Mouse (Mus musculus) bone marrow macrophage, adult 2 months (primary cell): ENCODE results near the gene Gpr37l1. TPM values are rescaled to one million over a fixed set of nuclear protein-coding genes. Genes with fewer than 3 reads are reported as not detected.

Experiments
- H3K27ac ChIP-seq: 2 replicates; pipeline ENCODE4 v1.5.1; 2012; ENCODE audit warnings: low read depth, low read length; ENCODE audit not compliant: insufficient read depth
- H3K4me1 ChIP-seq: 2 replicates; pipeline ENCODE4 v1.6.1; 2012; ENCODE audit warnings: low read length; ENCODE audit not compliant: control insufficient read depth, insufficient read depth
- H3K4me3 ChIP-seq: 2 replicates; pipeline ENCODE4 v1.5.1; 2012; ENCODE audit warnings: mild to moderate bottlenecking, low read length, moderate library complexity; ENCODE audit not compliant: insufficient read depth
- CTCF ChIP-seq: IDR thresholded peaks from 2 replicates; pipeline ENCODE4 v1.5.1; 2012; ENCODE audit warnings: low read depth, mild to moderate bottlenecking, low read length, moderate library complexity
- POLR2A ChIP-seq: IDR thresholded peaks from 2 replicates; pipeline ENCODE4 v1.6.1; 2012; ENCODE audit warnings: mild to moderate bottlenecking, low read depth, low read length, borderline replicate concordance
- polyA plus RNA-seq: library from polyadenylated mRNA; stranded (reverse); fragments of >200 nt; gene quantifications from 2 replicates; pipeline ENCODE4 v1.2.4, GENCODE M21; 2012; ENCODE audit not compliant: missing spikeins, insufficient read depth, insufficient read length

Gpr37l1 gene
- polyA plus RNA-seq, 1 experiment = not detected

GRCm38 (mm10) chr1:135183448-135183847 lies 16.0 kb upstream of the Gpr37l1 start:
- Histone ChIP-seq H3K4me3 (no peak overlapping the region), H3K4me1 (no peaks in the 10 kb centered on the region), H3K27ac (no peak overlapping the region)
- TF ChIP-seq CTCF (no peak), POLR2A (no peak)

GRCm38 (mm10) chr1:135182975-135183374 lies 15.5 kb upstream of the Gpr37l1 start:
- Histone ChIP-seq H3K4me1 (no peaks in the 10 kb centered on the region), H3K4me3 (no peak overlapping the region), H3K27ac (no peak overlapping the region)
- no peak for TF ChIP-seq POLR2A
- no peak for TF ChIP-seq CTCF

GRCm38 (mm10) chr1:135181880-135182623 lies 14.6 kb upstream of the Gpr37l1 start:
- Histone ChIP-seq H3K4me1 (no peaks in the 10 kb centered on the region), H3K27ac (no peak overlapping the region), H3K4me3 (no peak overlapping the region)
- no peak for TF ChIP-seq POLR2A

- H3K4me3 ChIP-seq = no peak overlapping the region
- no peak overlapping the region for H3K27ac ChIP-seq
- H3K4me1 ChIP-seq = no peaks in the 10 kb centered on the region
- TF ChIP-seq POLR2A (no peak), CTCF (no peak)
Observed at GRCm38 (mm10) chr1:135181275-135181674, 13.8 kb upstream of the Gpr37l1 start.

GRCm38 (mm10) chr1:135180830-135181229 lies 13.3 kb upstream of the Gpr37l1 start:
- Histone ChIP-seq H3K4me3 (no peak overlapping the region), H3K27ac (no peak overlapping the region), H3K4me1 (no peaks in the 10 kb centered on the region)
- TF ChIP-seq CTCF (no peak), POLR2A (no peak)

- TF ChIP-seq POLR2A (no peak), CTCF (no peak)
- Histone ChIP-seq H3K4me3 (no peak overlapping the region), H3K4me1 (no peaks in the 10 kb centered on the region), H3K27ac (no peak overlapping the region)
Observed at GRCm38 (mm10) chr1:135178863-135179262, 11.4 kb upstream of the Gpr37l1 start.

GRCm38 (mm10) chr1:135177724-135178123 lies 10.2 kb upstream of the Gpr37l1 start:
- no peak for TF ChIP-seq POLR2A
- TF ChIP-seq CTCF = no peak
- Histone ChIP-seq H3K4me3 (no peak overlapping the region), H3K27ac (no peak overlapping the region), H3K4me1 (no peaks in the 10 kb centered on the region)

- Histone ChIP-seq H3K4me3 (no peak overlapping the region), H3K27ac (no peak overlapping the region), H3K4me1 (no peaks in the 10 kb centered on the region)
- no peak for TF ChIP-seq POLR2A
- TF ChIP-seq CTCF = no peak
Observed at GRCm38 (mm10) chr1:135175176-135175575, 7.7 kb upstream of the Gpr37l1 start.

GRCm38 (mm10) chr1:135173311-135173710 lies 5.8 kb upstream of the Gpr37l1 start:
- TF ChIP-seq CTCF = no peak
- TF ChIP-seq POLR2A = no peak
- Histone ChIP-seq H3K4me1 (no peaks in the 10 kb centered on the region), H3K27ac (no peak overlapping the region), H3K4me3 (no peak overlapping the region)

- H3K4me1 ChIP-seq = no peaks in the 10 kb centered on the region
- TF ChIP-seq POLR2A (no peak), CTCF (peak; percentile 27; the same call in 1 of the 2 replicates)
- no peak overlapping the region for H3K4me3 ChIP-seq
- H3K27ac ChIP-seq = no peak overlapping the region
Observed at GRCm38 (mm10) chr1:135171984-135172383, 4.5 kb upstream of the Gpr37l1 start.
